Mouse (Mus musculus): Measurements from ENCODE around the gene Cend1. TPM values are rescaled to one million over a fixed set of nuclear protein-coding genes. Genes with fewer than 3 reads are reported as not detected.

Cend1 gene
- polyA plus RNA-seq, 1 experiment from 2014 or later = 8.9 TPM

DNA sequence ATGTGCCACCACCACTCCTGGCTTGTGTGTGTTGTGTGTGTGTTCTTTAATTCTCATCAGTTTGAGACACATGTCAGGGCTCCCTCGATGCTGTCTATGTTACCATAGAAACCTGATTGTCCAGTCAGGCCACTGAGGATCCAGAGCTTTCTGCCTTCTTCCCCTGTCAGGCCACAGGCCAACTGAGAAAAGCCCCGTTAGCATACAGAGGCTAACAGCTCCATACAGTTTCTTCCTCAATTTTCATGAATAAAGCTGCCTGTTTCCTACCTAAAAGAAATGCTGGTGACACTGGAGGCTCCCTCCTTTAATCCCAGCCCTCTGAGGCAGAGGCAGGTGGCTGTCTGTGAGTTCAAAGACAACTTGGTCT, 7.2 kb upstream of the Cend1 start:
- Histone ChIP-seq H3K9me3 (replicated peaks) (no peaks in the 10 kb centered on the region), H3K4me3 (peak overlapping the region; percentile 72), H3K4me1 (peaks cover 73% of the 10 kb centered on the region), H3K27me3 (ENCODE audit: low read depth, poor library complexity, severe bottlenecking) (no peaks in the 10 kb centered on the region), H3K27ac (replicated peaks) (peak overlapping the region; percentile 89), H3K36me3 (peaks cover 65% of the 10 kb centered on the region)
- 58% methylated on average over 2 of the region's 2 CpGs for WGBS
- no peak for DNase-seq (ENCODE audit: low spot score)

DNA sequence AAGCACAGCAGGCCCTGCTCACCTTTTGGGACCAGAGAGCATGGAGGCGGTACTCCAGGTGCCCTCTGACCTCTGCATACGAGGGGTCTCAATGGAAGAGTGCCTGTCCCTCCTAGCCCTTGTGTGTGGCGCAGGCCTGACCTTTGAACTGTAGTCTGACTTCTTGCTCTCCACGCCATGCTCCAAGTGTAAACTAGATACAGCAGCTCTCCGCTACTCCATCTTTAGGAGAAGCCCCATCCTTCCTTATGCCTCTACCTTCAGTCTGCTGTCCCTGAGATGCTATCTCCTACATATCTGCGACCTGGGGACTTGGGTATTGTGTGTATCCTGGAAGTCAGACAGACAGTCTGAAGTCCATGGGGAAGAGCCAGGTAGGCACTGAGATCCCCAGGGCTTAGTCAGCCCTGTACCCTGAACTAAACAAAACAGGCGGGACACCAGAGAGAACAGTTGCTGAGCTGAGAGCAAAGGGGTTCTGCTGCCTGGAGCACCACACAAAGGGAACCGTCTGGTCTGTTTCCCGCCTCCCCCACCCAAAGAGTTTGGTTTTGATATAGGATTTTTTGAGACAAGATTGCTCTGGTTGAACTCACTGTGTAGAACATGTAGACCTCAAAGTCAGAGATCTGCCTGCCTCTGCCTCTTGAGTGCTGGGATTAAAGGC, 6.7 kb upstream of the Cend1 start:
- Histone ChIP-seq H3K27ac (replicated peaks) (peak overlapping the region; percentile 89), H3K27me3 (ENCODE audit: low read depth, poor library complexity, severe bottlenecking) (no peaks in the 10 kb centered on the region), H3K9me3 (replicated peaks) (no peaks in the 10 kb centered on the region), H3K4me1 (peaks cover 70% of the 10 kb centered on the region), H3K36me3 (peaks cover 65% of the 10 kb centered on the region), H3K4me3 (peak overlapping the region; percentile 72)
- WGBS = 71% methylated on average over 9 of the region's 9 CpGs
- DNase-seq (ENCODE audit: low spot score) = no peak

DNA sequence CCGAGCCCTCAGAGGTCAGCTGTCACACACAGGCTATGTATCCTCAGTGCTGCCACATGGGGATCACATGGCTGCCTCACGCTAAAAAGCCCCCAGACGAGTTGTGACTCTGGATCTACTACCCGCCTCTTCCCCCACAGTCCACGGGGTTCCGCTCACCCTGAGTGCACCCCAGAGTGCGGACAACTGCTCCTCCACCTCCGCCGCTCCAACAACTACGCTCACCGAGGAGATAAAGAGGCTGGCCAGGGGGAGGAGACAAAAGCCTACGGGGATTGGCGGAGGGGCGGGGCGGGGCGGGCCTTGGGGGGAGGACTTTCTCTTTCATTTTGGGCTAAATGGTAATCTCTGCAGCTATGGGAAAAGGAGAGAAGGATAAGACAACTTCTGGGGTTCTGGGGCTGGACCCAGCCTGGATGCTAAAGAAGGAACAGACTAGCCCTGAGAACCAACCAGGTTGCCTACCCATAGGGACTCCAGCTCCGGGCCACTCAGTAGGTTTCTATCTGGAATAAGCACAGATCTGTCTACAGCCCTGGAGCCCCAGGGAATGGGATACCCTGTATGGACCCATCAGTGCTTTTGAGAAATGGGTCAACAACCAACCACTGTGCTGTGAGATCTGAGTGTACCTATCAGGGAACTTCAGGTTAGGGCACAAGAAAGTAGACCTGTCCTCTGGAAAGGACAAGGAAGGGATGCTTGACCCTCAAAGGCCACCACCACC, 6.0 kb upstream of the Cend1 start:
- H3K36me3 ChIP-seq = peaks cover 65% of the 10 kb centered on the region
- H3K4me1 ChIP-seq = peaks cover 67% of the 10 kb centered on the region
- H3K27me3 ChIP-seq (ENCODE audit: low read depth, poor library complexity, severe bottlenecking) = no peaks in the 10 kb centered on the region
- H3K9me3 ChIP-seq (replicated peaks) = no peaks in the 10 kb centered on the region
- DNase-seq (ENCODE audit: low spot score) = peak; percentile 62
- H3K27ac ChIP-seq (replicated peaks) = peak overlapping the region; percentile 86
- 4% methylated on average over 17 of the region's 17 CpGs for WGBS
- peak overlapping the region; percentile 72 for H3K4me3 ChIP-seq

DNA sequence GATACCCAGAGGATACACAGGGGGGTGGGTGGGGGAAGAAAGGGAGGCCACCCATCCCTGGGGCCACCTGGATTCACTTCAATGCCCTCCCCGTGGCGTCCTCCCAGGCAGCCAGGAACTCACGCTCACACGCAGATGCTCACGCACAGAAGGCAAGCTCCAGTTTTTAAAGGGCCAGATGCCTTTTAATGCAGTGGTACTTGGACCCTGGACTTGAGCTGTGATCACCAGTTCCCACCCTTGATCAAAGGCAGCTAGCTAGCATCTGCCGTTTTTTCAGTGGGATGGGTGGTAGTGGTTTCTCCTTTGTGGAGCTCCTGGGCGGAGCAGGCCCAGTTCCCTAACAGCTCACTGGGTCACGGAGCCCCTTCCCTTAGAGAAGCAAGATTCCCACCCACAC, 5.2 kb upstream of the Cend1 start:
- peaks cover 75% of the 10 kb centered on the region for H3K4me1 ChIP-seq
- H3K27ac ChIP-seq (replicated peaks) = peak overlapping the region; percentile 86
- no peaks in the 10 kb centered on the region for H3K27me3 ChIP-seq (ENCODE audit: low read depth, poor library complexity, severe bottlenecking)
- H3K9me3 ChIP-seq (replicated peaks) = no peaks in the 10 kb centered on the region
- 14% methylated on average over 8 of the region's 8 CpGs for WGBS
- H3K4me3 ChIP-seq = peak overlapping the region; percentile 72
- H3K36me3 ChIP-seq = peaks cover 60% of the 10 kb centered on the region
- DNase-seq (ENCODE audit: low spot score) = peak; percentile 62

DNA sequence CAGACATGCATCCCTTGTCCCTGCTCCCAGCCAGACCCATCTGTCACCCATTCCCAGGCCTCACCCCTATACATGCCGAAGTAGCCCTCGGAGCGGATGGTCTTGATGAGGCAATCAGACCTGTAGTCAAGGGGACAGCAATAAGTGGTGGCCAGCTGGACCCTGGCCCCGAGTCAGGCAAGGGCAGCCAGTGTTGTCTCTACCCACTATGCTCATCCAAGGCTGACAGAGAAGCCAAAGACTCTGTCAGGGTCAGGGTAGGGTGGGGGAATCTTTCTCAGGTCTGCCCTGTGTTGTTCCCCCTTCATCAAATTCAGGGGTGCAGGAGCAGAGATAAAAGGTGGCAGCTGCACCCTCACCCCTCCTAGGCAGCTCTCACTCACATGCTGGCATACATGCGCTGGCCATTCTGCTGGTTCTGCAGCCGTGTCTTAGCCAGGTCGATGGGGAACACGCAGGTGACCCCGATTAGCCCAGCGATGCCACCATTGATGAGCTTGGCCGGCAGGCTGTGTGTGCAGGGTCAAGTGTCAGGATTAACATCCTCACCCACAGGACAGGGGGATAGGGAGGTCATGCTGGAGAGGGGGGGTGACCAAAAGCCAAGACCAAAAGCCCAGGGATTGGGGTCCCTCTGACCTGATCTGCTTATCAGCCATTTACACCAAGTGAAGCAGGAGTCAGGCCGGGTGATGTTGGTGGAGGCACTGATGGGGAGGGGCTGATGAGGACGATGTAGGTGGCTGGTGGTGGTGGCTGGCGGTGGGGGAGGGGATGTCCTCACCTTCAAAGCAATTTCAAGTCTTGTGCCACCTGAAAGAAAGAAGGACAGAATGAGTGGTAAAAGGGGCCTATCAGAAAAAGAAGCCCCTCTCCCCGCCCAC, 4.5 kb upstream of the Cend1 start:
- Histone ChIP-seq H3K27me3 (ENCODE audit: low read depth, poor library complexity, severe bottlenecking) (0 out of 2 replicates have a peak, but pooled peaks cover under 1% of the 10 kb centered on the region), H3K9me3 (replicated peaks) (no peaks in the 10 kb centered on the region), H3K4me1 (peaks cover 82% of the 10 kb centered on the region), H3K27ac (replicated peaks) (peak overlapping the region; percentile 86), H3K36me3 (peaks cover 53% of the 10 kb centered on the region), H3K4me3 (peak overlapping the region; percentile 72)
- DNase-seq (ENCODE audit: low spot score) = no peak
- 76% methylated on average over 15 of the region's 15 CpGs for WGBS

DNA sequence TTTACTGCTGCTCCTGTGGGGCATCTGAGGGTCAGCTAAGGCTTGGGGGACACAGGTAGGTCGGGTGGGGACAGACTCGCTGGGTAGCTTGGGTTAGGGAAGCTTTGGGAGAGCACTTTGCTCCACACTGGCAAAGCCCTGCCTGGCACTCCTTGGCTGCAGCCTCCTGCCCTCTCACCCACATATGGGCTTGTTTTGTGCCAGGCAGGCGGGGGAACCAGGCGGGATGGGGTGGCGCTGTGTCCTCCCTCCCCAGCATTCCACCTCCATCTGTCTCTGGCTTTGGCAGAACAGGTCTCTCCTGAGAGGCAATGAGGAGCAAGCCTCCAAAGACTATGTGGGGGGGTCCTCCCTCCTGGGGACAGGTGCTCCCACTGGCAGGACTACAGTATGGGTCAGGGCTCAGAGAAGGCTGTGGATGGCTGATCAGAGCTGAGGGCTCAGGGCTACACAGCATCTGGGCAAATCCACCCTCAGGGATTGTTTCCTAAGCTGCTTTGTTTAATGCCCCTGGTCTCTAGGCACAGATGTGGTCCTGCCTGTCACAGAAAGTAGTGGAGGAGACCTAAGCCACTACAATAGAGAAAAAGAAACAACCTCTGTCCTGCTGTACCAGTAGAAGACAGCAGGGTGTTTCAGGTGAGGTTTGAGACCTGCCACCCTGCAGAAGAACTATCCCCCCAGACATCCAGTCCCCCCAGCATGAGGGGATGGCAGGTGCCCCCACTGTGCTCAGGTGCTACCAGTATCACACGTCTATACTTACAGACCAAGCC, 3.6 kb upstream of the Cend1 start:
- peak overlapping the region; percentile 72; the same call in 1 of the 2 replicates for H3K4me3 ChIP-seq
- H3K27ac ChIP-seq (replicated peaks) = 0 out of 2 replicates have a peak overlapping the region, but pooled peaks have one; percentile 10
- peaks cover 9% of the 10 kb centered on the region; the same call in 1 of the 2 replicates for H3K27me3 ChIP-seq (ENCODE audit: low read depth, poor library complexity, severe bottlenecking)
- WGBS = 89% methylated on average over 6 of the region's 6 CpGs
- H3K4me1 ChIP-seq = peaks cover 88% of the 10 kb centered on the region
- peaks cover 44% of the 10 kb centered on the region for H3K36me3 ChIP-seq
- H3K9me3 ChIP-seq (replicated peaks) = no peaks in the 10 kb centered on the region
- no peak for DNase-seq (ENCODE audit: low spot score)

DNA sequence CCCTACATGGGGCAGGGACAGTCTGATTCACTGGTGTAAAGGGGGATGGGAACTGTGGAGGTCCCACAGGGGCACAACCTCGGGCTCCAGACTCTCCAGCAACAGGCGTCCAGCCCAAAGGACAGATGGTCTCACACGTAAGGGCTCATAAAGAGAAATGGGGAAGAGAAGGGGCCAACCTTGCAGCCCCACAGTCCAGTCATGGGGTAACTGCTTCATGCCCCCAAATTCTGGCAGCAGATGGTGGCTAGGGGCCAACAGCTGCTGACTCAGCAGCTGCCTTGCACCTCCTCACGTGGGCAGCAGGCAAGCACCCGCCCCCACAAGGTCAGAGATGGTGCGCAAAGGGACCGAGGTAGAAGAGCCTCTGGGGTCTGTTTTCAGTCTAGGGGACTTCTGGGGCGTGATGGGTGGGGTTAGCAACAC, 2.9 kb upstream of the Cend1 start:
- DNase-seq (ENCODE audit: low spot score) = no peak
- Histone ChIP-seq H3K4me3 (no peak overlapping the region), H3K36me3 (peaks cover 39% of the 10 kb centered on the region), H3K27ac (replicated peaks) (no peak overlapping the region), H3K9me3 (replicated peaks) (no peaks in the 10 kb centered on the region), H3K27me3 (ENCODE audit: low read depth, poor library complexity, severe bottlenecking) (peaks cover 9% of the 10 kb centered on the region; the same call in 1 of the 2 replicates), H3K4me1 (peaks cover 80% of the 10 kb centered on the region)
- 90% methylated on average over 8 of the region's 8 CpGs for WGBS

DNA sequence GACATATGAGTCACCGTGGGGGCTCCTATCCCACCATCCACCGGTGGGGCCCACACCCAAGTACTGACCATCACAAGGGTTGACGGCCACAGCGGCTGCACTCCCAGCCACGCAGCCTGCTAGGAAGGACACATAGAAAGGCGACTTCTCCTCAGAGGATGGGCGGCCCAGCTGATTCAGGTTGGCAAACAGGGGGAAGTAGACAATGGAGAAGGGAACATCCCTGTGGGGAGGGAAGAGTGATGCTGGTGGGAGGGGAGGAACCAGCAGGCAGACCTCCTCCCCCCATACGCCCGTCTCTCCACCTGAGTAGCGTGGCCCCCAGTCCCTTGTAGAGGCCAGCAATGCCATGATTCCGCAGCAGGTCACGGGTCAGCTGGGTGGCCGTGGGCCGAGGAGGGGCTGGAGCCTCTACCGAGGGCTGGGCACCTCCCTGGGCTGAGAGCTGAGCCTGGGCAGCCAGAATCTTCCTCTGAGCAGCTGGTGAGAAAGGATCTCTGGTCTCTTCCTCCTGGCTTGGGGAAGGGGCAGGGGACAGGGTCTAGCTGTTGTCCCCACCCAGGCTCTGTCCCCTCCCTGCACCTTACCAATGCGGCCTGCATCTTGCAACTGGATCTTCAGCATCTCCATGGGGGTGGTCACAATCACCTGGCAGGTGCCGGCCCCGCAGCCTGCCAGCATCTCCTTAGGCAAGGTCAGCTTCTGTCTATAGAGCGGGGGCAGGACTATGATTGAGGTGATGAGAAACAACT, 2.3 kb upstream of the Cend1 start:
- H3K9me3 ChIP-seq (replicated peaks) = no peaks in the 10 kb centered on the region
- H3K4me3 ChIP-seq = no peak overlapping the region
- H3K27ac ChIP-seq (replicated peaks) = no peak overlapping the region
- peaks cover 39% of the 10 kb centered on the region for H3K36me3 ChIP-seq
- H3K4me1 ChIP-seq = peaks cover 74% of the 10 kb centered on the region
- DNase-seq (ENCODE audit: low spot score) = no peak
- peaks cover 12% of the 10 kb centered on the region; the same call in 1 of the 2 replicates for H3K27me3 ChIP-seq (ENCODE audit: low read depth, poor library complexity, severe bottlenecking)
- WGBS = 94% methylated on average over 19 of the region's 19 CpGs

DNA sequence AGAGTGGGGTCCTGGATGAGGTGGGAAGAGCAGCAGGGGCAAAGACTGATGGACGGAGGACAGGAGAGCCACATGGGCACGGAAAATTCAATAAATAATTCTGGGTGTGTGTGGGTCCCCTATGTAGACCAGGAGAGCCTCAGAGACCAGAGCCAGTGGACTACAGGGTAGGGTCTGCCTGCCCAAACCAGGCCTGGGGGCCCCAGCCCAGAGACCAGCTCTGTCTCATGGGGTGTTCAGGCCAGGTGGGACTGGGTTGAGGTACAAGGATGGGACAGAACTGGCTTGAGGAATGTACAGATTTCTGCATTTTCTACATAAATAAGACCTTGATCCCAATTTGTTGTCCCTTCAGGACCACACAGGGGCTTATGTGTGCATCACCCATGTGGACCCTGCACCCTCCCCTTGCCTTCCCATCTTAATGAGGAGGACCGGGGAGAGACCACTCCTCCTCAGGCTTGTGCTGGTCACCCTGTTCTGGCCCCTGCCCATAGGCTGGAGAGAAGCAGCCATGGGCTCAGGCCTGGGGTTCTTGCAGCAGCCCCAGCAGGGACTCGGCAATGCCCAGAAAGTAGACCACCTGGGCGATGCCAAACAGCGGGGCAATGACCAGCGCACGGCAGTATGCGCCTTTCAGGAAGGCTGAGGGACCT, 1.4 kb upstream of the Cend1 start:
- no peak for DNase-seq (ENCODE audit: low spot score)
- Histone ChIP-seq H3K9me3 (replicated peaks) (no peaks in the 10 kb centered on the region), H3K27me3 (ENCODE audit: low read depth, poor library complexity, severe bottlenecking) (peaks cover 15% of the 10 kb centered on the region; the same call in 1 of the 2 replicates), H3K4me3 (no peak overlapping the region), H3K27ac (replicated peaks) (no peak overlapping the region), H3K36me3 (peaks cover 39% of the 10 kb centered on the region), H3K4me1 (peaks cover 65% of the 10 kb centered on the region)
- 93% methylated on average over 9 of the region's 9 CpGs for WGBS

DNA sequence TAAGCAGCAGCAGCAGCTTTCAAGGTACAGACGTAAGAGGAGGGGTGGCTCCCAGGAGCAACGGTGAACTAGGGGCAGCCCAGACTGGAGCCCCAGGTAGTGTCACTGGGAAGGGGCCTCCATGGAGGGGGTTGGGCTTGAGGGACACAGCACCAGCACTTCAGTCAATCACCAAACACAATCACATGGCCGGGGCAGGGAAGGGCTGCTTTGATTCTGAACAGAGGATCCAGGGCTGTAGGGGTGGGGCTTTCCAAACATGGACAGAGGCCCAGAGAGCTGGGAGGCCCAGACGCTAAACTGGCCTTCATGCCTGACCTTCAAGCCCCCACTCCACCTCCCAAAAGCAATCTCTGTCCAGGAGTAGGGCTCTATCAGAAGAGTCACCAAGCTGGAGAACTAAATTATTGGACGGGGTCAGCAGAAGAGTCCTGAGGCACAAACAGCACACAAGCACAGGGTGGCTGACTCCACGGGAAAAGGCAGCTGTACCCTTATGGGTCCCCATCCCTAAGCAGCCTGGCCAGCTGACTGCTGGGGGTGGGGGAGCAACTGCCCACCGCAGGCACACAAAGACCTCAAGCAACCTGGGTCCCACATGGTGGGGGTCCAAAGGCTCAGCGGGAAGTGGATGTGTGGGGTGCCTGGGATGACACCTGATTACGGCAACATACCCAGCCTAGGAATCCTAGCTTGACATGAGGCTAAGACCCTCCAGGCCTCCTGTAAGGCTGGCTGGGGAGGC, 721 bp upstream of the Cend1 start:
- 67% methylated on average over 9 of the region's 9 CpGs for WGBS

More for the DNA sequence above, 721 bp upstream of the Cend1 start:
- peaks cover 58% of the 10 kb centered on the region for H3K4me1 ChIP-seq
- peaks cover 15% of the 10 kb centered on the region; the same call in 1 of the 2 replicates for H3K27me3 ChIP-seq (ENCODE audit: low read depth, poor library complexity, severe bottlenecking)
- H3K9me3 ChIP-seq (replicated peaks) = no peaks in the 10 kb centered on the region
- peak overlapping the region; percentile 68; the same call in 1 of the 2 replicates for H3K27ac ChIP-seq (replicated peaks)
- DNase-seq (ENCODE audit: low spot score) = no peak
- H3K4me3 ChIP-seq = peak overlapping the region; percentile 55; the same call in 1 of the 2 replicates
- H3K36me3 ChIP-seq = peaks cover 39% of the 10 kb centered on the region
